8 mouse cellular contexts compared by ENCODE assay signal in the genomic region with DNA sequence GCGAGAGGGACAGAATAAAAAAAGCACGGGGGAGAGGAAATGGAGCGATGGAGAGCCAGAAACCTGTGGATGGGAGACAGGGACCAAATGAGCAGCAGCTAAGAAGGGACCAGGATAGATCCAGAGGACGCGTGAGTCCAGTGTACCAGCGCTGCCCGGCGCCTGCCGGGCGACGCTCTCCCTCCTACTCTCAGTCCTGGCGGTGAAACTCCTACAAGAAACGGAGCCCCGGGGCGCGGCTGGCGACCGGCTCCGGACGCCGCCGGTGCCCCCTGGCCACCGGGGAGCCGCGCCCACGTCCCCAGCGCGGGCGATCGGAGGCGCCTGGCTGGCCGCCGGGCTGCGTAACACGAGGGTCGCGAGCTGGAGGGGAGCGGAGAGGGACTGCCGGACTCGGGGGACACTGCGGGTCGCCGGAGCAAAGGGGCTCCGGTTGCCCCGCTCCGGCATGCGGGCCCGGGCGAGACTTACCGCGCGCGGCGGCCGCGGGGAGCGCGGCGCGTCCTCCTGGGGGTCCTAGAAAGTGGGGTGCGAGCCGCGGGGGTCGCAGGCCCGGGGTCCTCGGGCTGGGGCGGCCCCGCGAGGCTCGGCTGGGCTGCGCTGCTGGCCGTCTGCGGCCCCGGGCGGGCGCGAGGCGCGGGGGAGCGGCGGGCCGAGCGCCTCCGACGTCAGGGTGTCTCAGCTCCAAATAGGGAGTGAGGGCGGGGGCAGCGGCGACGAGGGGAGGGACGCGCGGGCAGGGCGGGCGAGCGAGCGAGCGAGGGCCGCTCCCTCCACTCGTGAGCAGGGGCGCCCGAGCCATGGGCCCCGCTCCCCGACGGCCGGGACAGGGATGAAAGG. TPM values are rescaled to one million over a fixed set of nuclear protein-coding genes. Genes with fewer than 3 reads are reported as not detected.
DNase-seq lines count a peak whose midpoint lies in the region; ATAC-seq lines count a peak whose summit lies in the region.

A gene (minus strand): TSS at position 638 of the 840 bp plus-strand sequence.

- intact Hi-C loops in left cerebral cortex, postnatal 36 days (cut with DNase I): no loop called here

- H3K4me1 ChIP-seq in forebrain, embryonic 16.5 days (replicated peaks; ENCODE audit: control insufficient read depth, insufficient read depth, low read length): peaks cover 19% of the 10 kb centered on the region
- H3K4me1 ChIP-seq in hindbrain, embryonic 10.5 days (replicated peaks): peaks cover 30% of the 10 kb centered on the region
- H3K4me1 ChIP-seq in midbrain, embryonic 11.5 days (ENCODE audit: control insufficient read depth, insufficient read depth, low read length): peaks cover 13% of the 10 kb centered on the region

- H3K4me2 ChIP-seq in forebrain, embryonic 16.5 days (ENCODE audit: low read length): peak within 1 kb of the TSS; percentile 86
- peak within 1 kb of the TSS; percentile 77 for H3K4me2 ChIP-seq in midbrain, embryonic 11.5 days

- H3K9ac ChIP-seq in forebrain, embryonic 16.5 days (replicated peaks; ENCODE audit: low read depth, low read length): peak within 1 kb of the TSS; percentile 62
- peak within 1 kb of the TSS; percentile 57 for H3K9ac ChIP-seq in midbrain, embryonic 11.5 days (ENCODE audit: low read length)

- H3K27ac ChIP-seq in forebrain, embryonic 16.5 days (ENCODE audit: low read length): 0 out of 2 replicates have a peak within 1 kb of the TSS, but pooled peaks have one; percentile 39
- H3K27ac ChIP-seq in hindbrain, embryonic 10.5 days: peak within 1 kb of the TSS; percentile 78
- H3K27ac ChIP-seq in midbrain, embryonic 11.5 days (ENCODE audit: low read depth, low read length): no peak within 1 kb of the TSS

- H3K36me3 ChIP-seq in forebrain, embryonic 16.5 days (ENCODE audit: control insufficient read depth, insufficient read depth): no peaks in the 10 kb centered on the region
- no peaks in the 10 kb centered on the region for H3K36me3 ChIP-seq in hindbrain, embryonic 10.5 days
- no peaks in the 10 kb centered on the region for H3K36me3 ChIP-seq in midbrain, embryonic 11.5 days (ENCODE audit: control insufficient read depth, insufficient read depth, low read length)

- 2% methylated on average over 71 of the region's 105 CpGs for WGBS in forebrain, embryonic 16.5 days
- WGBS in hindbrain, embryonic 10.5 days: under 1% methylated on average over 98 of the region's 105 CpGs
- WGBS in midbrain, embryonic 11.5 days: 2% methylated on average over 90 of the region's 105 CpGs

- peaks cover 3% of the 10 kb centered on the region; the same call in 1 of the 2 replicates for H3K9me3 ChIP-seq in forebrain, embryonic 16.5 days (ENCODE audit: control insufficient read depth, low read length)
- H3K9me3 ChIP-seq in hindbrain, embryonic 10.5 days: peaks cover 10% of the 10 kb centered on the region; the same call in 1 of the 2 replicates
- no peaks in the 10 kb centered on the region for H3K9me3 ChIP-seq in midbrain, embryonic 11.5 days (ENCODE audit: control insufficient read depth, low read length)

- peak; percentile 39 for ATAC-seq in forebrain, embryonic 16.5 days
- no peak for ATAC-seq in midbrain, embryonic 11.5 days (ENCODE audit: low FRiP score)

- peaks cover 28% of the 10 kb centered on the region for H3K27me3 ChIP-seq in forebrain, embryonic 16.5 days (replicated peaks; ENCODE audit: control insufficient read depth, insufficient read depth, low read length)
- peaks cover 80% of the 10 kb centered on the region for H3K27me3 ChIP-seq in hindbrain, embryonic 10.5 days (ENCODE audit: insufficient read depth, poor library complexity, severe bottlenecking)
- H3K27me3 ChIP-seq in midbrain, embryonic 11.5 days (ENCODE audit: control insufficient read depth, insufficient read depth, low read length): peaks cover 43% of the 10 kb centered on the region

- peak within 1 kb of the TSS; percentile 57 for H3K4me3 ChIP-seq in forebrain, embryonic 16.5 days (replicated peaks; ENCODE audit: low read length)
- H3K4me3 ChIP-seq in hindbrain, embryonic 10.5 days: peak within 1 kb of the TSS; percentile 61
- peak within 1 kb of the TSS; percentile 47 for H3K4me3 ChIP-seq in midbrain, embryonic 11.5 days (ENCODE audit: low read depth, low read length)

- DNase-seq in 3134 (ENCODE audit: extremely low read depth, insufficient read length, low spot score) (peak; percentile 64), ZHBTc4 (ENCODE audit: low read depth, low spot score) (peak; percentile 27)
- DNase-seq in hindbrain, embryonic 10.5 days (ENCODE audit: low spot score): peak; percentile 35
- DNase-seq in left cerebral cortex, postnatal 36 days (ENCODE audit: low spot score in 2 of 2): peak in 1 of 2 experiments; percentile 55
- no peak for DNase-seq in midbrain, embryonic 11.5 days (ENCODE audit: low spot score, missing footprints)
- DNase-seq in c-Kit-positive CD71-positive TER-119-positive erythroid progenitor cells, embryonic 14.5 days (ENCODE audit: low spot score): no peak
- no peak for DNase-seq in spleen, postnatal 4 days (ENCODE audit: low spot score in 2 of 2)

RNA-seq across cellular contexts. Expression of the gene that starts here (rescaled TPM):
- 27.0 and 30.3 TPM in 2 replicates for polyA plus RNA-seq in forebrain, embryonic 16.5 days (2015; fragmentation: Nextera tagmentation; extraction: Ambion mirVana)
- 12.3 and 17.2 TPM in 2 replicates for polyA plus RNA-seq in hindbrain, embryonic 10.5 days (2016; fragmentation: Nextera tagmentation; extraction: Ambion mirVana)
- total RNA-seq in left cerebral cortex, postnatal 36 days (2021): 10 to 100 TPM; 73.0 to 76.2 TPM
- 12.7 and 13.6 TPM in 2 replicates for polyA plus RNA-seq in midbrain, embryonic 11.5 days (2014; fragmentation: Nextera tagmentation; extraction: Ambion mirVana)

Comparison
In these comparisons a context has a peak if more than half of its experiments do, and no peak if none do; other contexts are left out.
1. DNase-seq: peak in 3134 (single experiment), ZHBTc4 (single experiment) and hindbrain, embryonic 10.5 days (single experiment); none in midbrain, embryonic 11.5 days (single experiment), c-Kit-positive CD71-positive TER-119-positive erythroid progenitor cells, embryonic 14.5 days (single experiment) and spleen, postnatal 4 days (0 of 2).
2. Peak in every context shown above with its lines, with median percentiles within 50 percentile points of each other: H3K4me3 ChIP-seq.